Mouse (Mus musculus) hematopoietic multipotent progenitor cell, adult 10-12 weeks (in vitro differentiated cells): Measurements from ENCODE around the gene Rab11fip3. TPM values are rescaled to one million over a fixed set of nuclear protein-coding genes. Genes with fewer than 3 reads are reported as not detected.

Experiments used
- polyA plus RNA-seq: library from polyadenylated mRNA; stranded (reverse); fragments of >175 nt; gene quantifications from 2 replicates; pipeline ENCODE4 v1.2.3, GENCODE M21; 2012; ENCODE audit warnings: low replicate concordance

The Rab11fip3 gene
- polyA plus RNA-seq = 7.3 and 22.8 TPM in 2 replicates

DNA sequence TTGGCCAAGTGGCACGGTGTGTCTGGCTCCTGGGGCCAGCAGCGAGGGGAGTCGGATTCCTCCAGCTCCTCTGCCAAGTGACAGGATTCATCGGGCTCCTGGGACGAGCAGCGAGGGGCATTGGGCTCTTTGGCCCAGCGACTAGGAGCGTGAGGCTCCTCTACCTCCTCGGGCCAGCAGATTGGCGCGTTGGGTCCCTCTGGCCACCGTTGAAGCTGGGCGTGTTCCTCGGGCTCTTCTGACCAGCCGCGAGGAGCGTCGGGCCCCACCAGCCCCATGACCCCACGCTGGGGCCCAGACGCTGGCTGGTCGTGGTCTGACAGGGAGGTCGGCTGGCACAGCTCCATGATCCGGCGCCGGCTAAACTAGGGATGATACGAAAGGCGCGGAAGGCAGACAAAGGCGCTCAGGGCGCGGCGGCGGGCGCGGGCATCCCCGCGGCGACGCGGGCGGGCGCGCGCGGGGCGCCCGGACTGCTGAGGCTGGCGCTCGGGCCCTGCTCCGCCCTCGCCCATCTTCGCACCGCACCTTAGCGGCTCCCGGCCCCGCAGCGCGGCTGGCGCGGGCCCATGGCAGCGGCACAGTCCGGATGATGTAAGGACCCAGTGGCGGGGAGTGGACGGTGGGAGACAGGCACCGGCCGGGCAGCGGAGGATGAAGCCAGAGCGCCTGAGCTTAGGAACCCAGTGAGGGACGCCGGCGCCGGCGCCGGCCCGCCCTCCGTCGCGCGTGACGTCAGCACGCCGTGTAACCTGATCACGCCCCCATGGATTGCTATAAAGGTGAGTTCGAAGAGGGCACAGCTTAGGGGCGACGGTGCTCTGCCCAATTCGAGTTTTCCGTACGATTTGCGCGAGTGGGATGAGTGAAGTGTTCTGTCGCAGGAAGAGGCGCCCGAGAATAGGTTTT, at the start of gene Rab11fip3:
Rab11fip3 (minus strand) TSS at position 725 of the 909 bp plus-strand sequence.

DNA sequence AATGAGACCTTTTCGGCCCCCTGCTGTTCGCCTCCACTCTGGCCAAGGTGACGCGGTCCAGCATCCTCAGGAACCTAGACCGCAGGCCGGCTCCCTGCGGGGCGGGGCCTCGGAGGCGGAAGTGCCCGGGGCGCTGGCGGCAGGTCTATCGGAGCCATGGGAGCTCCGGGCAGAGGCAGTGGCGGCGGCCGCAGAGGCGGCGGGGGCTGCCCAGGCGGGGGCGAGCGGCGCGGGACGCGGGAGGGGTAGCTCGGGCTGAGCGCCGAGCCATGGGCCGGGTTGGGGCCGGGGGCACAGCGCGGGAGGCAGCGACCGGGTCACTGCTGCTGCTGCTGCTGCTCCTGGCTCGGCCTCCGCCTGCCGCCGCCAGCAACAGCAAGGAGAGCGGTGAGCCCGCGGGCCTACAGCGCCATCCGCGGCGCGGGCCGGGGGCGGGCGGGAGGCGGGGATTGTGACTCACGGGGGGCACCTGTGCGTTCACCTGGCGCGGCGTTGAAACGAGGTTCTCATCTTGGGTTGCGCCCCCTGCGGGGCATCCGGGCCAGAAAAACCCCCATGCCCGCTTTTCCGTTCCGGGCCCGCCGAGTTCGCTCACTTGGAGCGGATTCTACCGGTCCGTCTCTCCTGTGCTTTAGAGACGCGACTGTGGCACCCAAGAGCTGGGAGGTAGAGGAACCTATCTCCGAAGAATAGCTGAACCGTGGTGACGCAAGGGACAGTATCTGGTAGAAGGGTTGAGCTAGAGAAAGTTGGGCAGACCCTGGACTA, 44.0 kb upstream of the Rab11fip3 start, which contains the start of gene Tmem8:
Tmem8 (plus strand) TSS at position 119 of the 768 bp plus-strand sequence.

GRCm38 (mm10) chr17:26095121-26095740, 25.9 kb upstream of the Rab11fip3 start, which contains the start of gene Nme4:
Nme4 (minus strand) TSS chr17:26095602.

GRCm38 (mm10) chr17:26089905-26090632, 20.7 kb upstream of the Rab11fip3 start, which contains the start of gene Decr2:
Decr2 (minus strand) TSS chr17:26090337.

DNA sequence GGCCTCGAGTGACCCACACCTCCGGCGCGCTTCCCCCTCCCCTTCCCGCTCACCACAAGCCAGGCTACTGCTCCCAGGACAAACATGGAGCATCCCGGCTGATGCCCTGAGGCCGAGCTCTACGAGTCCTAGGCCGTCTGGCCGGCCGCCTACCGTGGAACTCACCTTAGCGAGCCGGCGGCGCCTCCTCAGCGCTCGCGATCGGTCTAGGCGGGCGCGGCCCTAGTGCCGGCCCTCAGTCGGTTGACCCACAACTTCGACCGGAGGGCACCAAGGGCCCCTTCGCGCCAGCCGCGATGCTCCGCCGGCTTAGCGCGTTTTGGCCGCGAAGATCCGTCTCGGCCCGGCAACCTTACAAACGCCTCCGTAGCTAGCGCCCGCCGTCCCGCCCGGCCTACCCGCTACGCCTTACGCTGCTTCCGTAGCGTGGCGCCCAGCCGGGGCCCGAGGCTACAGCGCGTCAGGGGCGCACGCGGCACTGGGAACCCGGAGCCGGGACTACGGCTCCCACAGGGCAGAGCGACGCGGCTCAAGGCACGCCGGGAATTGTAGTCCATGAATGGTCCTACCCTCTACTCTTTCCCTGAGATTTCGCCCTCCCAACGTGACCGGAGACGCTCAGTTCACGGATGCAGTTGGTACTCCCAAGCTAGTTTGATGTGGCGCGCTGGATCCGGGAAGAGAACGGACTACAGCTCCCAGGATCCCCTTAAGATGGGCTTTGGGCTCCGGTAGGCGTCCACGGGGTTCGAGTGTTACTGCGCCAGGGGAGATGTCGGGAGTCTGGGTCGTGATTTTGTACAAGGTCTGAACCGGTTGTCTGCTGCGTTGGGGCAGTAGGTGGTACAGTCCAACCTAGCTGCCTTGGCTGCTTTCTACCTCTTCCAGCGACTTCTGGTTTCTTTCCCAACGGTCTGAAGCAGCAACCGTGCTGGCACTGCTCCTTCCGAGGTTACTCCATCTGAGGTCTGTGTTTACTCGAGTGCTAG, 83.8 kb downstream of the Rab11fip3 start, which contains the start of gene Capn15:
Capn15 (minus strand) TSS at position 491 of the 989 bp plus-strand sequence.

DNA sequence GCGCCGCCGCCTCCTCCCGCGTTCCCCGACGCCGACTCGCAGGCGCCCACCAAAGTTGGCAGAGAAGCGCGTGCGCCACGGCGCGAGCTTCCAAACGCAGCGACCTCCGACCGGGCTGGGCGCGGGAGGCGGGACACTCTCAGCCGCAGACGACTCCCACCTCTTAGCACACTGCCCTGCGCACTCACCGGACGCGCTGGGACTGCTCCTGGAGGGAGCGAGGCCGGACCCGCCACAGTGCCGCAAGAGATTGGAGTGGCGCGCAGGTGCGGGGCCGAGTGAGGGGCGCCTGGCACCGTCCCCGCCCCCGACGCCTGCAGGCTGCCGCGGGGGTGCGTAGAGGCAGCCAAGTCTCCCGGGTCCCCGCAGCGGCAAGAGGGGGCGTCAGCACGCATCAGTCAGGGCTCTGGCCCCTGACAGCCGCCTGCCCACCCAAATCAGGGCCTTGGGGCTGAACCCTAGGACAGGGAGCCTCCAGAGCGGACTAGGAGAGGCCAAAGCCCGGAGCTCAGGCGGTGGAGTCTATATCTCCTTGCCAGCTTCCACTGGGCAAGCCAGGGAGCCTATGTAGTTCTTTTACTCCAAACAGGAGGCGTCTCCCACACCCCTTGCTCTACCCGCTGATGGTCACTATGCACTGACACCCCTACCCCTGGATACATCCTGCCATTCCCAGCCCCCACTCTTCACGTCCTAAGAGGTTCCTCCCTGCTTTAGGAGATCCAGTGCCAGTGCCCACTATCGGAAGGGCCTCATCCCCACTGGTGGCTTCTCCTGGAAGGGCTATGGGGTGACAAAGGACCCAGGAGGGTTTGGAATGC, 117.3 kb downstream of the Rab11fip3 start, which contains the start of gene A930017K11Rik:
A930017K11Rik (minus strand) TSS at position 763 of the 821 bp plus-strand sequence.

DNA sequence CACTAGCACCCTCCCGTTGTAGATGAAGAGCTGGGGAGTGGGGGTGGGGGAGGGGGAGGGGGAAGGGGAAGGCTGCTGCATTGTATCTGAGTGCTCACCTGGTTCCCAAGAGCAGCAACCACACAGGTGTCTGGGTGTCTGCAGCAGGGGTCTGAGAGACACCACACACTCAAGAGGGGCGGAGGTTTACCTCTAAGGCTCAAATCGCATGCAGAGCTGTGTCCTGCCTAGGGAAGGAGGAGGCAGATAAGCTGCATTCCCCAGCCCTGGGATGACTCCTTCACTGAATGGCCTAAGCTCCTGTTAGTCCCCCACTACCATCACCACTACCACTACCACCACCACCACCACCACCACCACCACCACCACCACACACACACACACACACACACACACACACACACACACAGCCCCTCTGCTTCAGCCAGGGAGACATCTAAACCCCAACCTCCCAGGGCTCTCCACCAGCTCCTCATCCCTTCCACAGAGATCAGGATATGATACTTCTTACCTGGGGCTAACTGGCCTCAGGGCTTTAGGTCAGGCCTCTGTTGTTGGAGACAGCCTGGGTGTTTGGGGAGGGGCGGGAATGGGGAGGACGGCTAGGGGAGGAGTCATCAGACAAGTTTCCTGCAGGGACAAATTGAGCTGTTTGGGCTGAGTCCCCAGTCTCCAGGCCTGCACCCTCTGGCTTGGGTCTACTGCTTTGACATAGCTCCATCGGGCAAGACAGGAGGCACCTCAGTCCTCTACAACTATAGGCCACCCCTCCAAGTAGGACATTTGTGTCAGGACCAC, 124.8 kb downstream of the Rab11fip3 start, which contains the start of the genes Pigq and Nhlrc4:
Pigq (minus strand) TSS at position 571 of the 798 bp plus-strand sequence.
Nhlrc4 (minus strand) TSS at position 596 of the 798 bp plus-strand sequence.

Other genes with a start within 250 kb of the Rab11fip3 start
- gene Wdr24, start 245.9 kb downstream of the Rab11fip3 start, polyA plus RNA-seq = 3.5 and 10.2 TPM in 2 replicates
- gene Jmjd8, start 240.7 kb downstream of the Rab11fip3 start, polyA plus RNA-seq = 7.2 and 7.4 TPM in 2 replicates
- 69.3 and 104 TPM in 2 replicates for gene Stub1, start 236.2 kb downstream of the Rab11fip3 start, polyA plus RNA-seq
- 2.5 and 3.8 TPM in 2 replicates for gene Rhbdl1, start 232.3 kb downstream of the Rab11fip3 start, polyA plus RNA-seq
- gene Gm20683, start 227.8 kb downstream of the Rab11fip3 start, polyA plus RNA-seq = 10.5 and 16.1 TPM in 2 replicates
- gene Rhot2, start 224.7 kb downstream of the Rab11fip3 start, polyA plus RNA-seq = 159 and 168 TPM in 2 replicates
- gene Wdr90, start 208.1 kb downstream of the Rab11fip3 start, polyA plus RNA-seq = 8.8 and 9.7 TPM in 2 replicates
- gene Mcrip2, start 200.8 kb downstream of the Rab11fip3 start, polyA plus RNA-seq = 23.1 and 35.5 TPM in 2 replicates
- gene Mettl26, start 194.5 kb downstream of the Rab11fip3 start, polyA plus RNA-seq = 39.0 and 56.9 TPM in 2 replicates
- 0.97 and 2.3 TPM in 2 replicates for gene Wfikkn1, start 188.7 kb downstream of the Rab11fip3 start, polyA plus RNA-seq
- 16.9 and 27.8 TPM in 2 replicates for gene Rab40c, start 149.8 kb downstream of the Rab11fip3 start, polyA plus RNA-seq
- gene Pigq, start 124.6 kb downstream of the Rab11fip3 start, polyA plus RNA-seq = 98.3 and 349 TPM in 2 replicates
- 5.3 TPM in 1 of 2 replicates, not detected in the other for gene Nhlrc4, start 124.6 kb downstream of the Rab11fip3 start, polyA plus RNA-seq
- 0.05 TPM in 1 of 2 replicates, not detected in the other for gene A930017K11Rik, start 117.0 kb downstream of the Rab11fip3 start, polyA plus RNA-seq
- gene Capn15, start 83.8 kb downstream of the Rab11fip3 start, polyA plus RNA-seq = 61.6 and 119 TPM in 2 replicates
- gene Decr2, start 20.8 kb upstream of the Rab11fip3 start, polyA plus RNA-seq = 0.60 and 0.89 TPM in 2 replicates
- gene Nme4, start 26.0 kb upstream of the Rab11fip3 start, polyA plus RNA-seq = 12.3 and 23.3 TPM in 2 replicates
- gene Tmem8, start 43.7 kb upstream of the Rab11fip3 start, polyA plus RNA-seq = 16.6 and 22.7 TPM in 2 replicates
- 55.8 and 84.0 TPM in 2 replicates for gene Mrpl28, start 53.9 kb upstream of the Rab11fip3 start, polyA plus RNA-seq
- 52.8 and 62.8 TPM in 2 replicates for gene Axin1, start 69.1 kb upstream of the Rab11fip3 start, polyA plus RNA-seq
- gene Pdia2, start 129.5 kb upstream of the Rab11fip3 start, polyA plus RNA-seq = 1.3 TPM in 1 of 2 replicates, not detected in the other
- 7.4 and 8.8 TPM in 2 replicates for gene Rgs11, start 133.4 kb upstream of the Rab11fip3 start, polyA plus RNA-seq
- gene Arhgdig, start 138.2 kb upstream of the Rab11fip3 start, polyA plus RNA-seq = 0.20 and 0.30 TPM in 2 replicates
- 5.6 and 15.1 TPM in 2 replicates for gene Fam234a, start 174.7 kb upstream of the Rab11fip3 start, polyA plus RNA-seq
- 34.2 and 49.0 TPM in 2 replicates for gene Luc7l, start 183.3 kb upstream of the Rab11fip3 start, polyA plus RNA-seq